Mouse (Mus musculus) G1E (cell line): Measurements from ENCODE around the gene Ccdc144b.

Experiments used
- CTCF ChIP-seq: IDR thresholded peaks from 2 replicates; pipeline ENCODE4 v1.5.1; 2012; ENCODE audit warnings: low read depth, low read length, inconsistent platforms, mixed read lengths
- GATA1 ChIP-seq: IDR thresholded peaks from 2 replicates; pipeline ENCODE4 v1.6.1; 2012; ENCODE audit warnings: borderline replicate concordance, low read length, inconsistent platforms, mixed read lengths

DNA sequence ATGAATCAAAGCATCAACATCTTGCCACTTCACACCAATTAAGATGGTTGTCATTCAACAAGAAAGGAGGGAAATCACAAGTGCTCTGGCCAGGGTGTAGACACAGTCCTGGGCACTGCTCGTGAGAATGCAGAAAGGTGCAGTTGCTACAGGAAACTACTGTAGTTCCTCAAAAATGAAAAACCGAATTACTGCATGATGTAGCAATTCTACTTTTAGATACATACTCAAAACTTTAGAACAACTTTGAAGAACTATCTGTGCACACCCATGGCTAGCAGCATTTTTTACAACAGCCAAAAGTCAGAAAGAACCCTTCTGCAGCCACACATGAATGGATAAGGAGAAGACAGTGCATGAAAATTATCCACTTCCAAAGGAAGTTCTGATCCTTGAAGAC is 86.9 kb downstream of the Ccdc144b start:
- no peak for TF ChIP-seq CTCF
- TF ChIP-seq GATA1: no peak
